Mouse (Mus musculus): ENCODE data around the gene Adk. TPM values are rescaled to one million over a fixed set of nuclear protein-coding genes. Genes with fewer than 3 reads are reported as not detected.
"Not testable (repeated sequence)": the region's sequence is repeated elsewhere in the genome, so short reads cannot be mapped to it uniquely, and the experiment has no call there.

The Adk gene
- polyA plus RNA-seq, 2 experiments, result 56.9 to 180 TPM

GRCm38 (mm10) chr14:21463117-21463712, 410.8 kb downstream of the Adk start:
- no peak for ATAC-seq (ENCODE audit: insufficient read depth)

DNA sequence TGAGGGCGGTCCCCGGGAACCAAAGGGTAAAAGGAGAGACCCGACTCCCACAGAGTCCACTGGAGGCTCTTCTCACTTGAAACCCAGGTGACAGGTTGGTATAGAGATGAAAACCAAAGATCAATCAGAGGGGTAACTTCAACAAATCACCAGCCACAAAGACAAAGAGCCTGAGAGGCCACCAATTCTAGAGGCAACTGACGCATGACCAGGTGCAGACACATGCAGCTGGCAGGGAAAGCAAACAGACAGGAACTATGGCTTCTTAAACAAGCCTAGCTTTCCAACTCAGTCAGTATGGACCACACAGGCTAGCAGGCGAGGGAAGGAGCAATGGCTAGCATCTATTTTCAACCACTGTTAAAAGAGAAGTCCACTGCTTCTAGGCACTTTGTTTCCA, 418.0 kb downstream of the Adk start:
- Histone ChIP-seq H3K27ac (no peak overlapping the region), H3K9me3 (ENCODE audit: control insufficient read depth, low read length) (no peaks in the 10 kb centered on the region)
- WGBS (ENCODE audit: insufficient replicate concordance), result 58% methylated on average over 5 of the region's 5 CpGs

More at GRCm38 (mm10) chr14:21463117-21463712, 410.8 kb downstream of the Adk start:
- H3K27me3 ChIP-seq (ENCODE audit: control insufficient read depth, insufficient read depth, low read length), result no peaks in the 10 kb centered on the region
- H3K4me3 ChIP-seq (ENCODE audit: insufficient read depth in 1 of 2, low read depth in 2 of 2, low read length in 2 of 2), result no peak overlapping the region
- WGBS (ENCODE audit: insufficient replicate concordance), result 67% methylated on average over 9 of the region's 9 CpGs
- no peak overlapping the region for H3K27ac ChIP-seq
- DNase-seq (ENCODE audit: low read depth in 3 of 3, low spot score in 3 of 3), result no peak
- H3K36me3 ChIP-seq (replicated peaks; ENCODE audit: control insufficient read depth, insufficient read depth, low read depth), result no peaks in the 10 kb centered on the region
- no peak overlapping the region for H3K9ac ChIP-seq (replicated peaks)
- no peaks in the 10 kb centered on the region for H3K9me3 ChIP-seq (ENCODE audit: control insufficient read depth, low read length)
- TF ChIP-seq EP300 (IDR thresholded peaks at IDR 0.05; ENCODE audit: low read depth) (no peak), CTCF (IDR thresholded peaks at IDR 0.05; ENCODE audit: low read depth) (no peak)
- H3K4me1 ChIP-seq (replicated peaks; ENCODE audit: control insufficient read depth in 2 of 2, insufficient read depth in 2 of 2, low read length in 1 of 2), result no peaks in the 10 kb centered on the region
- no peak overlapping the region for H3K4me2 ChIP-seq (ENCODE audit: low read depth)

GRCm38 (mm10) chr14:21471975-21472374, 419.6 kb downstream of the Adk start:
- no peak overlapping the region for H3K9ac ChIP-seq (replicated peaks)
- no peak for ATAC-seq (ENCODE audit: insufficient read depth)
- WGBS (ENCODE audit: insufficient replicate concordance), result 80% methylated on average over 2 of the region's 2 CpGs
- no peak overlapping the region for H3K4me2 ChIP-seq (ENCODE audit: low read depth)
- H3K4me1 ChIP-seq (replicated peaks; ENCODE audit: control insufficient read depth in 2 of 2, insufficient read depth in 2 of 2, low read length in 1 of 2), result no peaks in the 10 kb centered on the region
- no peak overlapping the region for H3K27ac ChIP-seq
- H3K27me3 ChIP-seq (ENCODE audit: control insufficient read depth, insufficient read depth, low read length), result no peaks in the 10 kb centered on the region
- no peak overlapping the region for H3K4me3 ChIP-seq (ENCODE audit: insufficient read depth in 1 of 2, low read depth in 2 of 2, low read length in 2 of 2)
- H3K36me3 ChIP-seq (replicated peaks; ENCODE audit: control insufficient read depth, insufficient read depth, low read depth), result no peaks in the 10 kb centered on the region
- DNase-seq (ENCODE audit: low read depth in 3 of 3, low spot score in 3 of 3), result no peak
- no peaks in the 10 kb centered on the region for H3K9me3 ChIP-seq (ENCODE audit: control insufficient read depth, low read length)
- no peak for TF ChIP-seq EP300 (IDR thresholded peaks at IDR 0.05; ENCODE audit: low read depth)
- TF ChIP-seq CTCF (IDR thresholded peaks at IDR 0.05; ENCODE audit: low read depth), result no peak

More for the DNA sequence above, 418.0 kb downstream of the Adk start:
- H3K4me3 ChIP-seq (ENCODE audit: insufficient read depth in 1 of 2, low read depth in 2 of 2, low read length in 2 of 2), result no peak overlapping the region
- no peak overlapping the region for H3K9ac ChIP-seq (replicated peaks)
- no peaks in the 10 kb centered on the region for H3K4me1 ChIP-seq (replicated peaks; ENCODE audit: control insufficient read depth in 2 of 2, insufficient read depth in 2 of 2, low read length in 1 of 2)
- no peak for TF ChIP-seq CTCF (IDR thresholded peaks at IDR 0.05; ENCODE audit: low read depth)
- TF ChIP-seq EP300 (IDR thresholded peaks at IDR 0.05; ENCODE audit: low read depth), result no peak
- no peak for DNase-seq (ENCODE audit: low read depth in 3 of 3, low spot score in 3 of 3)
- no peak overlapping the region for H3K4me2 ChIP-seq (ENCODE audit: low read depth)
- H3K27me3 ChIP-seq (ENCODE audit: control insufficient read depth, insufficient read depth, low read length), result no peaks in the 10 kb centered on the region
- no peaks in the 10 kb centered on the region for H3K36me3 ChIP-seq (replicated peaks; ENCODE audit: control insufficient read depth, insufficient read depth, low read depth)
- ATAC-seq (ENCODE audit: insufficient read depth), result no peak

GRCm38 (mm10) chr14:21474593-21475132, 422.3 kb downstream of the Adk start:
- not testable (repeated sequence) for H3K4me1 ChIP-seq (replicated peaks; ENCODE audit: control insufficient read depth in 2 of 2, insufficient read depth in 2 of 2, low read length in 1 of 2); H3K27me3 ChIP-seq (ENCODE audit: control insufficient read depth, insufficient read depth, low read length); H3K4me3 ChIP-seq (ENCODE audit: insufficient read depth in 1 of 2, low read depth in 2 of 2, low read length in 2 of 2); ATAC-seq (ENCODE audit: insufficient read depth); H3K27ac ChIP-seq; H3K9ac ChIP-seq (replicated peaks); H3K4me2 ChIP-seq (ENCODE audit: low read depth); H3K9me3 ChIP-seq (ENCODE audit: control insufficient read depth, low read length); DNase-seq (ENCODE audit: low read depth in 3 of 3, low spot score in 3 of 3); H3K36me3 ChIP-seq (replicated peaks; ENCODE audit: control insufficient read depth, insufficient read depth, low read depth)
- WGBS (ENCODE audit: insufficient replicate concordance), result 66% methylated on average over 4 of the region's 4 CpGs

DNA sequence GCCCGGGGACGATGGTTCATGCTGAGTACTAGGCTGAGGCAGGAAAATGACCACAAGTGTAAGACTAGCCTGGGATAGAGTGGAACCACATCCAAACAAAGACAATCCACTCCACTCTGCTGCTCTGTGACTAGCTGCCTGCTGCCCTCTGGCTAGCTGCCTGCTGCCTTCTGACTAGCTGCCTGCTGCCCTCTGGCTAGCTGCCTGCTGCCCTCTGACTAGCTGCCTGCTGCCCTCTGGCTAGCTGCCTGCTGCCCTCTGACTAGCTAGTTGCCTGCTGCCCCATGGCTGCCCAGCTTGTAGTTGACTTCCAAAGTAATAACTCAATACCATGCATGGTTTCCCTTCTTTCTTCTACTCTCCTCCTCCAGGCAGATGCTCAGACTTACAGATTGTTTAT, 424.8 kb downstream of the Adk start:
- TF ChIP-seq EP300 (IDR thresholded peaks at IDR 0.05; ENCODE audit: low read depth) (no peak), CTCF (IDR thresholded peaks at IDR 0.05; ENCODE audit: low read depth) (no peak)
- no peaks in the 10 kb centered on the region for H3K27me3 ChIP-seq (ENCODE audit: control insufficient read depth, insufficient read depth, low read length)
- ATAC-seq (ENCODE audit: insufficient read depth), result no peak
- H3K4me1 ChIP-seq (replicated peaks; ENCODE audit: control insufficient read depth in 2 of 2, insufficient read depth in 2 of 2, low read length in 1 of 2), result no peaks in the 10 kb centered on the region
- no peaks in the 10 kb centered on the region for H3K36me3 ChIP-seq (replicated peaks; ENCODE audit: control insufficient read depth, insufficient read depth, low read depth)
- no peak overlapping the region for H3K9ac ChIP-seq (replicated peaks)
- DNase-seq (ENCODE audit: low read depth in 3 of 3, low spot score in 3 of 3), result no peak
- H3K9me3 ChIP-seq (ENCODE audit: control insufficient read depth, low read length), result no peaks in the 10 kb centered on the region
- no peak overlapping the region for H3K4me2 ChIP-seq (ENCODE audit: low read depth)
- no peak overlapping the region for H3K27ac ChIP-seq
- no peak overlapping the region for H3K4me3 ChIP-seq (ENCODE audit: insufficient read depth in 1 of 2, low read depth in 2 of 2, low read length in 2 of 2)
- WGBS (ENCODE audit: insufficient replicate concordance), result 71% methylated on average over 2 of the region's 2 CpGs

Measured in liver, embryonic 14.5 days (tissue).